Mouse (Mus musculus) CH12.LX (cell line): ENCODE results near the gene Acot7.

Experiments used
- CTCF ChIP-seq, 2 experiments: IDR thresholded peaks in 1 of 2; conservative IDR thresholded peaks in 1 of 2; 2 replicates each; pipeline ENCODE4 v1.5.1; 2011 to 2012; ENCODE audit warnings: low read depth in 2 of 2, low read length in 2 of 2, improper control_type of control experiment in 1 of 2, inconsistent platforms in 1 of 2, mild to moderate bottlenecking in 1 of 2, moderate library complexity in 1 of 2
- MAZ ChIP-seq: IDR thresholded peaks from 2 replicates; pipeline ENCODE4 v1.6.1; 2012; ENCODE audit warnings: low read depth, mild to moderate bottlenecking, inconsistent platforms, low read length, improper control_type of control experiment, moderate library complexity
- POLR2A ChIP-seq: IDR thresholded peaks from 2 replicates; pipeline ENCODE4 v1.6.1; 2011; ENCODE audit warnings: low read depth, mild to moderate bottlenecking, improper control_type of control experiment, low read length
- POLR2AphosphoS2 ChIP-seq: IDR thresholded peaks from 2 replicates; pipeline ENCODE4 v1.6.1; 2011; ENCODE audit warnings: low read depth, low read length, improper control_type of control experiment
- SIN3A ChIP-seq: IDR thresholded peaks from 2 replicates; pipeline ENCODE4 v1.6.1; 2012; ENCODE audit warnings: low read length, improper control_type of control experiment, inconsistent platforms
- USF1 ChIP-seq: IDR thresholded peaks from 2 replicates; pipeline ENCODE4 v1.6.1; 2014; ENCODE audit warnings: low read depth, mild to moderate bottlenecking, inconsistent platforms, low read length, improper control_type of control experiment
- ZKSCAN1 ChIP-seq: IDR thresholded peaks from 2 replicates; pipeline ENCODE4 v1.6.1; 2012; ENCODE audit warnings: low read depth, inconsistent platforms, low read length, improper control_type of control experiment, borderline replicate concordance
- ZMIZ1 ChIP-seq: IDR thresholded peaks from 2 replicates; pipeline ENCODE4 v1.6.1; 2012; ENCODE audit warnings: low read depth, mild to moderate bottlenecking, inconsistent platforms, low read length, improper control_type of control experiment

GRCm38 (mm10) chr4:152206199-152206598 is 28.3 kb downstream of the Acot7 start:
- no peak for TF ChIP-seq USF1
- TF ChIP-seq CTCF (conservative IDR thresholded peaks at IDR 0.05 in 1 of 2, IDR thresholded peaks at IDR 0.05 in 1 of 2; ENCODE audit: low read depth in 2 of 2, low read length in 2 of 2), result no peak
- no peak for TF ChIP-seq MAZ
- no peak for TF ChIP-seq SIN3A
- no peak for TF ChIP-seq ZMIZ1
- TF ChIP-seq POLR2AphosphoS2, result no peak
- no peak for TF ChIP-seq POLR2A
- no peak for TF ChIP-seq ZKSCAN1
